Mouse (Mus musculus) embryonic fibroblast, embryonic 13.5 days (primary cell): Measurements from ENCODE around the gene Smcr8. TPM values are rescaled to one million over a fixed set of nuclear protein-coding genes. Genes with fewer than 3 reads are reported as not detected.

Source experiments
- H3K27ac ChIP-seq: 2 replicates; pipeline ENCODE4 v1.5.1; 2012; ENCODE audit warnings: low read length, control low read depth, inconsistent platforms; ENCODE audit not compliant: insufficient read depth
- H3K4me1 ChIP-seq: 2 replicates; pipeline ENCODE4 v1.6.1; 2011; ENCODE audit warnings: low read length; ENCODE audit not compliant: control insufficient read depth, insufficient read depth
- H3K4me3 ChIP-seq: 2 replicates; pipeline ENCODE4 v1.5.1; 2011; ENCODE audit warnings: mild to moderate bottlenecking, control low read depth, low read length; ENCODE audit not compliant: insufficient read depth
- CTCF ChIP-seq: IDR thresholded peaks from 2 replicates; pipeline ENCODE4 v1.5.1; 2011; ENCODE audit warnings: mild to moderate bottlenecking, control low read depth, low read length, moderate library complexity, borderline replicate concordance; ENCODE audit not compliant: insufficient read depth
- POLR2A ChIP-seq: IDR thresholded peaks from 2 replicates; pipeline ENCODE4 v1.6.1; 2011; ENCODE audit warnings: low read depth, mild to moderate bottlenecking, control low read depth, low read length, moderate library complexity
- polyA plus RNA-seq: library from polyadenylated mRNA; stranded (reverse); fragments of >200 nt; gene quantifications from 2 replicates; pipeline ENCODE4 v1.2.4, GENCODE M21; 2011; ENCODE audit warnings: low read depth; ENCODE audit not compliant: missing spikeins, insufficient read length

The Smcr8 gene
- 21.4 and 22.2 TPM in 2 replicates for polyA plus RNA-seq

DNA sequence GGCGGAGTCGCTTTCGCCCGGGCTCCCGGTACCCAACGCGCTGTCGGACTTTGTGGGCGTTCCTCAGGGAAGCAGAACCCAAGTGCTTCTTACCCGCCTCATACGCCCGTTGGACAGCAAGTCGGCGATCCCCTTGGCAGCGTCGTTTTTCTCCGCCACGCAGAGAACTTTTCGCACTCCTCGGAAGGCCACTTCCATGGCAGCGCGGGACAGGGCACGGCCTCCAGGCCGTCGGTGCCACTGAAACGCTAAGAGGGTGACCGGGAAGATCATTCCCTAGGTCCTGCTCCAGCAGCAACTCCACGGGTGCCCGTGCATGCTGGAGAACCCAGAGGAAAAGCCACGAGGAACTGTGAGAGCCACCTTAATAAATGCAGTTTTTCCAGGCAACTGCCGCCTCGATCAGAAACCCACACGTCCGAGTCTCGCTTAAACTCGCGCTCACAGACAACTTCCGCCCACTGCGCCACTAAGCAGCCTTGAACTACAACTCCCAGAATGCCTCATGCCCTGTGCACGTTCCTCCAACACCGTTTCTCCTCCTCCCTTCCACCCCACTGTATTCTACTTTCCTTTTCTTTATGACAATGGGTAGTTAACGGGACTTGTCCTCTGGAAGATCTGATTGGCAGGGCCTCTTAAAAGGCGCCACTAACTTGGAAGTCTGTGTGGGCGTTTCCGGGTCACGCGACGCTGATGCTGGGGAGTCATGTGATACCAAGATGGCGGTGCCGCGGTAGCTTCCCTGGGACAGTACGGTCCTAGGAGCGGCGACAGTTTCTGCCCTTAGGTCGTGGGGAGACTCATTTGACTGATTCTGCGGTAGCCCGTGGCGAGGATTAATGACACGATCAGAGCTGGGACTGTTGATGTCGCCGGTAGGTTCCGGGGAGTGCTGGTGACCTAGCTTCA, at the start of gene Smcr8, which contains the start of gene Top3a:
Gene Smcr8, plus strand, starts transcription at position 696 of the 912 bp plus-strand sequence.
Gene Top3a, minus strand, starts transcription at position 537 of the 912 bp plus-strand sequence.
- TF ChIP-seq POLR2A (peak; percentile 91), CTCF (no peak)
- Histone ChIP-seq H3K27ac (peak within 1 kb of the TSS; percentile 80), H3K4me1 (peaks cover 12% of the 10 kb centered on the region), H3K4me3 (peak within 1 kb of the TSS; percentile 70)

DNA sequence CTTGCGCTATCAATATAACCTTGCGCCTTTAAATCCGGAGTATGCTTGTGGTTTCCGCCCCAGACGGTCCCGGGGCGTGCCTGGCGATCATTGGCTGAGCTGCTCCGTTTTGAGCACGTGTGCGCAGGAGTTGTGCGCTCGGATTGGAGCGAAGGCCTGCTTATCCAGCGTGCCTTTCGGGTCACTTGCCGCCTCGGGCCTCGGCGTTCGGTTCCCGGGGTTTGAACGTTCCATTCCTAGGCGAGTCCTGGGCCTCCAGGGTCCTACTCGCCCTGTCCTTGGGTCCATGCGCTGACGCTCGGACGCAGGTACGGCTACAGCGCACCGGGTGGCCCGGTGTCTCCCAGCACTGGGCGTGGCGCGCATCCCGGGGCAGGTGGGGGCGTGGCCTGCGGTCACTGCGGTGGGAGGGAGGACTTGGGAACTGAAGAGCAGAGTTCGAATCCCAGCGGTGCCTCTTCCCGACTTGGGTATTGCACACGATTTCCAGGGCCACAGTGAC, 49.0 kb upstream of the Smcr8 start, which contains the start of gene Mief2:
Gene Mief2, plus strand, starts transcription at position 139 of the 502 bp plus-strand sequence.
- Histone ChIP-seq H3K4me1 (0 out of 2 replicates have a peak, but pooled peaks cover 4% of the 10 kb centered on the region), H3K27ac (peak within 1 kb of the TSS; percentile 49), H3K4me3 (peak within 1 kb of the TSS; percentile 82)
- TF ChIP-seq POLR2A (peak; percentile 79), CTCF (no peak)

DNA sequence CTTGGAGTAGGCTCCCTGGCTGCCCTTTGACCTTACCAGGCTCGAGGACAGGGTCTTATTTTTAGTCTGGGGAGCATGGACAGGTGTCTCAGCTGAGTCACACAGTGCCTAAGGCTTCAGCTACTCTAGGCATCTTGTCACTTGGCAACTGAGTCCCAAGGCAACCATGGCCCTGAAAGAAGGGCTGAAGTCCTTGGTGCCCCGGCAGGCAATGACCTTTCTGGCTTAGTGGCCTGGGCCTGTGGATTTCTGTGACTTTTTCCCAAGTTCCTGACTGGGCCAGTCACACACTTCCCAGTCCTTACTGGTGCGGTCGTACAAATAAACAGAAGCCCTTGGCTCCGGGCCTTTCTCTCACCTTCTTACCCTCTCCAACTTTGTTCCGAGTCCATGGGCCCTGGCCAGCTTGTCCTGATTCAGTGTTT, 48.1 kb upstream of the Smcr8 start:
- no peak for TF ChIP-seq POLR2A
- no peak for TF ChIP-seq CTCF
- no peak overlapping the region for H3K27ac ChIP-seq
- H3K4me3 ChIP-seq: peak overlapping the region; percentile 63
- 0 out of 2 replicates have a peak, but pooled peaks cover 8% of the 10 kb centered on the region for H3K4me1 ChIP-seq

DNA sequence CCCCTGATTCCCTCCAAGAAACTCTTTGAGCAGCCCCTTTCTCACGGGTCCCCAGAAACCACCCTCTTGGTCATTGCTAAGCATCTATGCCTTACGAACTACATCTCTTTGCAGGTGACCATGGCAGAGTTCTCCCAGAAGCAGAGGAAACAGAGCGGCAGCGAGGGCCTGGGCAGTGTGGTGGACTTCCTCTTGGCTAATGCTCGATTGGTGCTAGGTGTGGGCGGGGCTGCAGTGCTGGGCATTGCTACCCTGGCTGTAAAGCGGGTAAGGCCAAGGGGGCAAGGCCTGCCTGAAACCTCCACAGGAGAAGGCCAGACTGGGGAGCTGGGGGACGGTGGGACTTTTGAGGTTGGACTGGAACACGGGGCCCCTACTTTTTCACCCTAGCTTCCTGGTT, 47.2 kb upstream of the Smcr8 start:
- H3K4me3 ChIP-seq: no peak overlapping the region
- H3K4me1 ChIP-seq: 0 out of 2 replicates have a peak, but pooled peaks cover 7% of the 10 kb centered on the region
- H3K27ac ChIP-seq: no peak overlapping the region
- TF ChIP-seq POLR2A: no peak
- TF ChIP-seq CTCF: no peak

DNA sequence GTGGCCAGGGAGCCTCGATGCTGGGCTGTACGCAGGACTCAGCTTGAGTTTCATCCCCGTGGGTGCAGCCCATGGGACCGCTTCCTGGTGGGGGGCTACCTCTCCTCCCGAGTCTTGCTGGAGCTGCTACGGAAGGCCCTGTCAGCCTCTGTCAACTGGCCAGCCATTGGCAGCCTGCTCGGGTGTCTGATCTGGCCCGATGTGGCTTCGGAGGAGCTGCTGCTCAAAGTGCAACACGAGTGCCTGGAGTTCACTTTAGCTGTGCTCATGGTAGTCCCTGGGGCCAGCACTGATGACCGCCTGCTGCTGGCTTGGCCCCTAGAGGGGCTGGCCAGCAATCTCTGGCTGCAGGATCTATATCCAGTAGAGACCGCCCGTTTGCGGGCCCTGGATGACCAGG, 46.1 kb upstream of the Smcr8 start:
- TF ChIP-seq POLR2A (no peak), CTCF (no peak)
- Histone ChIP-seq H3K27ac (no peak overlapping the region), H3K4me3 (no peak overlapping the region), H3K4me1 (0 out of 2 replicates have a peak, but pooled peaks cover 4% of the 10 kb centered on the region)

DNA sequence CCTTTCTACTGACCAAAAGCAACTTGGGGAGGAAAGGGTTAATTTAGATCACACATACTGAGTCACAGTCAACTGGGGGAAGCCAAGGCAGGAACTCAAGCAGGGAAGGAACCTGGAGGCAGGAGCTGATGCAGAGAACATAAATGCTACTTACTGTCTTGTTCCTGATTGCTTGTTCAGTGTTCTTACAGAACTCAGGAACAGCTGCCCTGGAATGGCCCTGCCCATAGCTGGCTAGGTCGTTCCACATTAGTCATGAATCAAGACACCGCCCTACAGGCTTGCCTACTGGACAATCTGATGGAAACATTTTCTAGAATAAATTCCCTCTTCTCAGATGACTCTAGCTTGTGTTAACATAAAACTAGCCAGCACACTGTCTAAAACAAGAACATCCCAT, 43.1 kb upstream of the Smcr8 start:
- Histone ChIP-seq H3K4me1 (0 out of 2 replicates have a peak, but pooled peaks cover 4% of the 10 kb centered on the region), H3K4me3 (no peak overlapping the region), H3K27ac (no peak overlapping the region; the same call in 1 of the 2 replicates)
- no peak for TF ChIP-seq CTCF
- no peak for TF ChIP-seq POLR2A

DNA sequence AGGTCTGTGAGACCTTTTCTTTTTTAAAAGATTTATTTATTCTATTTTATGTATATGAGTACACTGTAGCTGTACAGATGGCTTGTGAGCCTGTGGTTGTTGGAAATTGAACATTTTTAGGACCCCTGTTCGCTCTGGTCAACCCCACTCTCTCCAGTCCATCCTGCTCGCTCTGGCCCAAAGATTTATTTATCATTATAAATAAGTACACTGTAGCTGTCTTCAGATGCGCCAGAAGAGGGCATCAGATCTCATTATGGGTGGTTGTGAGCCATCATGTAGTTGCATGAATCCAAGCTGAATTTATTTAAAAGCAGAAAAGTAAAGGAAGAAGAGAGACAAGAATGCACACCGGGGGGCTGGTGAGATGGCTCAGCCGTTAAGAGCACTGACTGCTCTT, 42.1 kb upstream of the Smcr8 start:
- no peak overlapping the region for H3K27ac ChIP-seq

DNA sequence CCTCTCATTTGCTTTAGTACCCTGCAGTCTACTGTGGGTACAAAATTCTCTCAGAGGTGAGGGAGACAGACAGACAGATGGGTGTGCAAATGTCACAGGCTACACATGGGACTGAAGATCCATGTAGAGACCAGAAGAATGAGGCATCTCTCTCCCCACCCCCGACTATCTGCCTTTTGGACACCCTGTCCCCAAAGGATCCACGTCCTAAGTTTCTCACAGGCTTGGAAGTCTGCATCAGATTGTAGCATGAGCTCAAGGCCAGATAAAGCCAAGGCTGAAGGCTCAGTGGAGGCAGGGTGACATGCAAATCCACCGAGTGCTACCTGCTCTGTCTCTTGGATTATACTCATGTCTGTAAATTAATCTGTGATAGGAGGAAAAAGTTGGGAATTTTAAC, 40.8 kb upstream of the Smcr8 start:
- 0 out of 2 replicates have a peak, but pooled peaks cover 4% of the 10 kb centered on the region for H3K4me1 ChIP-seq
- TF ChIP-seq CTCF (no peak), POLR2A (no peak)
- H3K27ac ChIP-seq: no peak overlapping the region
- H3K4me3 ChIP-seq: no peak overlapping the region

More for the DNA sequence above, 42.1 kb upstream of the Smcr8 start:
- Histone ChIP-seq H3K4me3 (no peak overlapping the region), H3K4me1 (0 out of 2 replicates have a peak, but pooled peaks cover 4% of the 10 kb centered on the region)
- TF ChIP-seq POLR2A (no peak), CTCF (no peak)

DNA sequence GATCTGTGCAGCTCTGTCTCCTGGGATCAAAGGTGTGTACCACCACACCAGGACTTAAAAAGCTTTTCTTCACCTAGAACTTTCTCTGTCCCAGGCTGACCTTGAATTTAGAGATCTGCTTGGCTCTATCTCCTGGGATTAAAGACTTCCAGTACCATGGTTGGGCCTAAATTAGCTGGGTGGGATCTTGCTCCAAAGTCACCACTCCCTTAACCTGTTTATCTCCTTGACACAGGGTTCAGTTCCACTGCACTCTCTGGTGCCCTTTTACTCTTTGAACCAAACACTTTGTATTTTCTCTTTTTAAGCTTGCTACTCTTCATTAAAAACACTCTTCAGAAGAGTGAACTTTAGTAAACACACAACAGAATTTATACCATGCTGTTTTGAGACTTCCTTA, 39.9 kb upstream of the Smcr8 start:
- Histone ChIP-seq H3K27ac (no peak overlapping the region), H3K4me1 (0 out of 2 replicates have a peak, but pooled peaks cover 4% of the 10 kb centered on the region), H3K4me3 (no peak overlapping the region)
- no peak for TF ChIP-seq CTCF
- TF ChIP-seq POLR2A: no peak
